Mouse (Mus musculus): Measurements from ENCODE around the gene Nell2. TPM values are rescaled to one million over a fixed set of nuclear protein-coding genes. Genes with fewer than 3 reads are reported as not detected.

Gene Nell2
- polyA plus RNA-seq, 1 experiment = 0.30 TPM

- 62% methylated on average over 3 of the region's 3 CpGs for WGBS
- Histone ChIP-seq H3K4me1 (ENCODE audit: control insufficient read depth, insufficient read depth, low read length) (no peaks in the 10 kb centered on the region), H3K4me3 (replicated peaks; ENCODE audit: extremely low read depth, low read depth, low read length) (no peak overlapping the region)
- DNase-seq = no peak
- TF ChIP-seq POLR2A (IDR thresholded peaks at IDR 0.05; ENCODE audit: borderline replicate concordance, extremely low read depth, low read depth, low read length) = no peak
- no peak for TF ChIP-seq CTCF (IDR thresholded peaks at IDR 0.05; ENCODE audit: insufficient read depth, low read length)
Observed at GRCm38 (mm10) chr15:95156828-95157227, 371.5 kb downstream of the Nell2 start.

- no peak overlapping the region for H3K4me3 ChIP-seq (replicated peaks; ENCODE audit: extremely low read depth, low read depth, low read length)
- TF ChIP-seq CTCF (IDR thresholded peaks at IDR 0.05; ENCODE audit: insufficient read depth, low read length) = no peak
- TF ChIP-seq POLR2A (IDR thresholded peaks at IDR 0.05; ENCODE audit: borderline replicate concordance, extremely low read depth, low read depth, low read length) = no peak
- H3K4me1 ChIP-seq (ENCODE audit: control insufficient read depth, insufficient read depth, low read length) = no peaks in the 10 kb centered on the region
- 65% methylated on average over 2 of the region's 2 CpGs for WGBS
- no peak for DNase-seq
Observed at GRCm38 (mm10) chr15:95145118-95145517, 383.2 kb downstream of the Nell2 start.

GRCm38 (mm10) chr15:95144131-95144530, 384.2 kb downstream of the Nell2 start:
- DNase-seq = no peak
- H3K4me3 ChIP-seq (replicated peaks; ENCODE audit: extremely low read depth, low read depth, low read length) = no peak overlapping the region
- WGBS = 43% methylated on average over 2 of the region's 2 CpGs
- H3K4me1 ChIP-seq (ENCODE audit: control insufficient read depth, insufficient read depth, low read length) = no peaks in the 10 kb centered on the region
- TF ChIP-seq CTCF (IDR thresholded peaks at IDR 0.05; ENCODE audit: insufficient read depth, low read length) (no peak), POLR2A (IDR thresholded peaks at IDR 0.05; ENCODE audit: borderline replicate concordance, extremely low read depth, low read depth, low read length) (no peak)

GRCm38 (mm10) chr15:95138709-95139409, 389.5 kb downstream of the Nell2 start:
- 49% methylated on average over 12 of the region's 12 CpGs for WGBS
- no peaks in the 10 kb centered on the region for H3K4me1 ChIP-seq (ENCODE audit: control insufficient read depth, insufficient read depth, low read length)
- no peak for TF ChIP-seq POLR2A (IDR thresholded peaks at IDR 0.05; ENCODE audit: borderline replicate concordance, extremely low read depth, low read depth, low read length)
- no peak for TF ChIP-seq CTCF (IDR thresholded peaks at IDR 0.05; ENCODE audit: insufficient read depth, low read length)
- H3K4me3 ChIP-seq (replicated peaks; ENCODE audit: extremely low read depth, low read depth, low read length) = no peak overlapping the region
- DNase-seq = no peak

- Histone ChIP-seq H3K4me1 (ENCODE audit: control insufficient read depth, insufficient read depth, low read length) (no peaks in the 10 kb centered on the region), H3K4me3 (replicated peaks; ENCODE audit: extremely low read depth, low read depth, low read length) (no peak overlapping the region)
- TF ChIP-seq POLR2A (IDR thresholded peaks at IDR 0.05; ENCODE audit: borderline replicate concordance, extremely low read depth, low read depth, low read length) (no peak), CTCF (IDR thresholded peaks at IDR 0.05; ENCODE audit: insufficient read depth, low read length) (no peak)
- WGBS = 75% methylated on average over 10 of the region's 10 CpGs
- no peak for DNase-seq
Observed at GRCm38 (mm10) chr15:95137018-95137810, 391.1 kb downstream of the Nell2 start.

- no peak for TF ChIP-seq POLR2A (IDR thresholded peaks at IDR 0.05; ENCODE audit: borderline replicate concordance, extremely low read depth, low read depth, low read length)
- TF ChIP-seq CTCF (IDR thresholded peaks at IDR 0.05; ENCODE audit: insufficient read depth, low read length) = no peak
- no peak for DNase-seq
- H3K4me1 ChIP-seq (ENCODE audit: control insufficient read depth, insufficient read depth, low read length) = no peaks in the 10 kb centered on the region
- WGBS = 90% methylated on average over 17 of the region's 17 CpGs
- no peak overlapping the region for H3K4me3 ChIP-seq (replicated peaks; ENCODE audit: extremely low read depth, low read depth, low read length)
Observed at GRCm38 (mm10) chr15:95135926-95136609, 392.3 kb downstream of the Nell2 start.

GRCm38 (mm10) chr15:95131401-95131800, 397.0 kb downstream of the Nell2 start:
- 67% methylated on average over 4 of the region's 4 CpGs for WGBS
- TF ChIP-seq POLR2A (IDR thresholded peaks at IDR 0.05; ENCODE audit: borderline replicate concordance, extremely low read depth, low read depth, low read length) (no peak), CTCF (IDR thresholded peaks at IDR 0.05; ENCODE audit: insufficient read depth, low read length) (no peak)
- no peaks in the 10 kb centered on the region for H3K4me1 ChIP-seq (ENCODE audit: control insufficient read depth, insufficient read depth, low read length)
- DNase-seq = no peak
- no peak overlapping the region for H3K4me3 ChIP-seq (replicated peaks; ENCODE audit: extremely low read depth, low read depth, low read length)

GRCm38 (mm10) chr15:95108626-95109025, 419.7 kb downstream of the Nell2 start:
- DNase-seq = no peak
- WGBS = 91% methylated on average over 4 of the region's 4 CpGs
- Histone ChIP-seq H3K4me3 (replicated peaks; ENCODE audit: extremely low read depth, low read depth, low read length) (no peak overlapping the region), H3K4me1 (ENCODE audit: control insufficient read depth, insufficient read depth, low read length) (no peaks in the 10 kb centered on the region)
- TF ChIP-seq POLR2A (IDR thresholded peaks at IDR 0.05; ENCODE audit: borderline replicate concordance, extremely low read depth, low read depth, low read length) = no peak

GRCm38 (mm10) chr15:95107246-95107809, 421.0 kb downstream of the Nell2 start:
- Histone ChIP-seq H3K4me3 (replicated peaks; ENCODE audit: extremely low read depth, low read depth, low read length) (no peak overlapping the region), H3K4me1 (ENCODE audit: control insufficient read depth, insufficient read depth, low read length) (no peaks in the 10 kb centered on the region)
- TF ChIP-seq CTCF (IDR thresholded peaks at IDR 0.05; ENCODE audit: insufficient read depth, low read length) (no peak), POLR2A (IDR thresholded peaks at IDR 0.05; ENCODE audit: borderline replicate concordance, extremely low read depth, low read depth, low read length) (no peak)
- 71% methylated on average over 8 of the region's 8 CpGs for WGBS
- DNase-seq = no peak
